Mouse (Mus musculus) midbrain, embryonic 15.5 days (tissue): ENCODE results near the gene Pde4b. TPM values are rescaled to one million over a fixed set of nuclear protein-coding genes. Genes with fewer than 3 reads are reported as not detected.

Source experiments
- ATAC-seq: fragments of 200-750 bp; cut with Nextera tagmentation; replicated peaks from 2 replicates; pipeline ENCODE4 v1.8.0; 2017; ENCODE audit warnings: moderate TSS enrichment
- H3K27ac ChIP-seq: fragments of 300-500 bp; sonication (generic); 2 replicates; pipeline ENCODE4 v1.5.1; 2015; ENCODE audit warnings: mild to moderate bottlenecking, inconsistent platforms
- H3K27me3 ChIP-seq: fragments of 300-500 bp; sonication (generic); replicated peaks from 2 replicates; pipeline ENCODE4 v1.6.1; 2015; ENCODE audit warnings: inconsistent platforms
- H3K36me3 ChIP-seq: fragments of 300-500 bp; sonication (generic); replicated peaks from 2 replicates; pipeline ENCODE4 v1.6.1; 2015; ENCODE audit warnings: inconsistent platforms
- H3K4me1 ChIP-seq: fragments of 300-500 bp; sonication (generic); 2 replicates; pipeline ENCODE4 v1.6.1; 2015; ENCODE audit warnings: inconsistent platforms
- H3K4me2 ChIP-seq: fragments of 300-500 bp; sonication (generic); 2 replicates; pipeline ENCODE4 v1.6.1; 2015; ENCODE audit warnings: inconsistent platforms, mild to moderate bottlenecking, moderate library complexity
- H3K4me3 ChIP-seq: fragments of 300-500 bp; sonication (generic); 2 replicates; pipeline ENCODE4 v1.5.1; 2015; ENCODE audit warnings: mild to moderate bottlenecking, inconsistent platforms
- H3K9ac ChIP-seq: fragments of 300-500 bp; sonication (generic); 2 replicates; pipeline ENCODE4 v1.6.1; 2015; ENCODE audit warnings: mild to moderate bottlenecking, inconsistent platforms
- H3K9me3 ChIP-seq: fragments of 300-500 bp; sonication (generic); 2 replicates; pipeline ENCODE4 v1.6.1; 2016; ENCODE audit warnings: inconsistent platforms
- WGBS: fragments of 180-500 bp; shearing (Covaris S2); methylation state at CpG from one replicate; pipeline ENCODE4 v1.1.7; 2015; ENCODE audit warnings: mixed read lengths; 5-methylcytosine and 5-hydroxymethylcytosine counted together
- polyA plus RNA-seq: library from polyadenylated mRNA; unstranded; fragments of >200 nt; fragmentation: Nextera tagmentation; extraction: Ambion mirVana; gene quantifications from 2 replicates; pipeline ENCODE4 v1.2.1, GENCODE M21; 2015

Pde4b gene
- polyA plus RNA-seq, 1 experiment from 2014 or later: 54.9 TPM

DNA sequence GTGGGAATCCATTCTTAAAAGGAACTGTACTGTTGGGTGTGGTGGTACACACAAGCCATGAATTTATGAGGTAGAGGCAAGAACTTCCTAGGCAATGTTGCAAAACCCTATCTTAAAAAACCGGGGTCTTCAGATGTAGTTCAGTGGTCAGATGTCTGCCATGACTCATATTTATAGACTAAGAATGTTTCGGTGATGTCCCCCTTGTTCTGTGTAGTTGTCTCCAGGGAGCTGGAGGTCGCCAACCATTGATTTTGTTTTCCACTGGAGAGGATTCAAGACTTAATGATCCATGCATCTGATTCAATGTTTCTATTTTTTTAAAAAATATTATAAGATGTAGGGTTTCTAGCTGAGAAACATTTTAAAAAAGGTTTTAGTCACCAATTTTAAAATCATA is 496.1 kb downstream of the Pde4b start:
- no peak for ATAC-seq
- Histone ChIP-seq H3K27ac (no peak overlapping the region), H3K27me3 (no peaks in the 10 kb centered on the region), H3K36me3 (no peaks in the 10 kb centered on the region), H3K9ac (no peak overlapping the region), H3K4me1 (peaks cover 12% of the 10 kb centered on the region), H3K9me3 (no peaks in the 10 kb centered on the region), H3K4me3 (no peak overlapping the region), H3K4me2 (no peak overlapping the region)
- 87% methylated on average over 3 of the region's 3 CpGs for WGBS

DNA sequence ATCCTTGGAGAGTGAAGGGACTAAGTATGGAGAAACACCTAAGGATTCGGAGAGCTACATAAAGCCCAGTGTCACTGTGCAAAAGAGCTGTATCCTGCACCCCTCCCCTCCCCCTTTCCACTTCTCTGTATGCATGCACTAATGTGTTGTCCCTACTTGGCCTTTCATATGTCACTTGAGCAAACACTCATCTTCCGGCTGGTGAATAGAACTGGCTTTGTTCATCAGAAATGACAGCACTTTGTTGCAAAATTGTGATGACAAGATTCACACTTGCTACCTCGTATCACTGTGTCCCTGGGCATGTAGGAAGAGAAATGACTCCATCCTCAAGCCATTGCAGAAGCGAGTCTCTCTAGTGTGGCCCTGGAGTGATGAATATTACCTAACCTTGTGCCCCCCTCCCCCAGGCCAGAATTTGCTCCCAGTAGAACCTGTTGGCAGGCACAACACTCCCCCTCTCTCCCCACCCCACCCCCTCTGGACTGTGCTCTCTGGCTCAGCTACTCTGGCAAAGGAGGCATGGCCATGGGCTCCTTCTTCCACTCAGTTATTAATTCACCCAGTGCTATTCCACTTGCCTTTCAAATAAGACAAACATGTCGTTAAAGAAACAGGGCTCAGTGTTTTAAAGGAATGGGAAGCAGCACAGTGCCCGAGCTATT is 497.4 kb downstream of the Pde4b start:
- no peaks in the 10 kb centered on the region for H3K36me3 ChIP-seq
- no peak overlapping the region for H3K4me2 ChIP-seq
- H3K9me3 ChIP-seq: no peaks in the 10 kb centered on the region
- H3K27ac ChIP-seq: no peak overlapping the region
- H3K9ac ChIP-seq: no peak overlapping the region
- H3K4me3 ChIP-seq: no peak overlapping the region
- no peaks in the 10 kb centered on the region for H3K27me3 ChIP-seq
- WGBS: 52% methylated on average over 6 of the region's 6 CpGs
- H3K4me1 ChIP-seq: peaks cover 25% of the 10 kb centered on the region
- ATAC-seq: no peak

DNA sequence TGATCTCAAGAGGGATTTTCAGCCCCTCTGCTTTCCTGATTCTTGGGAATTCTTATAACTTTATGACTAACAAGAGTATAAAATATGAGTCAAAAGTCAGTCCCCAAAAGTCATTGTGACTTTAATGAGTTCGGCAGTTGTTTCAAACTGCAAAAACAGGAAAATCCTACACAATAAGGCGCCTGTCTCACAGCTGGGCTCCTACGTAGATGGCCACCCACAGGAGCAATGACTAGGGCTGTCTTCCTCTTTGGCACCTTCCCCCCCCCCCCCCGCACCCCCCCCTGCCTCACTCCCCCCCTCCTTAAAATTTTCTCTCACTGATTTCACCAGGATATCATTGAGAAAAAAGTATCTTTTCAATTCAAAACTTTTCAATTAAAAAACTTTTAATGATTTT is 498.2 kb downstream of the Pde4b start:
- Histone ChIP-seq H3K9me3 (no peaks in the 10 kb centered on the region), H3K4me2 (no peak overlapping the region), H3K4me3 (no peak overlapping the region), H3K36me3 (no peaks in the 10 kb centered on the region), H3K27me3 (no peaks in the 10 kb centered on the region), H3K4me1 (peaks cover 29% of the 10 kb centered on the region), H3K9ac (no peak overlapping the region), H3K27ac (no peak overlapping the region)
- ATAC-seq: no peak
- WGBS: 58% methylated on average over 3 of the region's 4 CpGs

GRCm38 (mm10) chr4:102586787-102587186 is 499.4 kb downstream of the Pde4b start:
- no peaks in the 10 kb centered on the region for H3K9me3 ChIP-seq
- 92% methylated on average over 3 of the region's 3 CpGs for WGBS
- H3K27ac ChIP-seq: no peak overlapping the region
- no peak overlapping the region for H3K4me3 ChIP-seq
- ATAC-seq: no peak
- H3K4me2 ChIP-seq: no peak overlapping the region
- H3K36me3 ChIP-seq: no peaks in the 10 kb centered on the region
- H3K27me3 ChIP-seq: no peaks in the 10 kb centered on the region
- peaks cover 35% of the 10 kb centered on the region for H3K4me1 ChIP-seq
- H3K9ac ChIP-seq: no peak overlapping the region

DNA sequence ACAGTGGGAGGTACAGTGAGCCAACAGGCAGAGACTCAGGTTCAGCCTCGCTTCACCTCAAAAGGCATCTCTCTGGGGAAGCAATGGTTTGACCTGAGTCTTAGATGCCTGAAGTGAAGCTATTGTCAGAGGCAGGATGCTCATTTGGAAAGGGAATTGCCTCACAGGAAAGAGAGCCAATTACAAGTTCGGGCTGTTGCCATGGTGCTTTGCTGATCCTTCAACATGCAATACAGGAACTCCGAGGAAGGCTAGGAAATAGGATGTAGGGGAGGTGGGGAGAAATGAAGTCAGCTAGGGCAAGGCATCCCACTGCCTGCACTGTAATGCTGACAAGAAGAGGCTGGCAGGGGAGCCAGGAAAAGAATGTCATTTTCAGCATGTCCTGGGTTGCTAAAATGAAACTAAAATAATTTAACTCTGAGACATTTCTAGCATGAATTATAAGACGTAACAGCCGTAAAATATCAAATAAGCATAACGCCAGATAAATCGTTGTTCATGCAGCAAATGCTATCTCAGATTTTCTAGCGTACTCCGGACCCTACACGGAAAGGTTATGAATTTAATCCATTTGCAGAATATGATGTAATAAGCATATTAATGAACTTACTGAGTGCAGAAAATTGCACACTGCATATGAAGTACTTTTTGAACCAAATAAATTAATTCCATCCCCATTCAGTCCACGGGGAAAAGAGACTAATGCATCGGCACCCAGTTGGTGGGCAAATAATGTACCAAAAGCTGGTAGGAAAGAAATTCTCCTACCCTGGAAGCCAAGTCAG is 501.5 kb downstream of the Pde4b start:
- H3K9ac ChIP-seq: peak overlapping the region; percentile 45
- H3K36me3 ChIP-seq: no peaks in the 10 kb centered on the region
- H3K27ac ChIP-seq: peak overlapping the region; percentile 87
- peak overlapping the region; percentile 53 for H3K4me2 ChIP-seq
- no peaks in the 10 kb centered on the region for H3K9me3 ChIP-seq
- H3K4me3 ChIP-seq: peak overlapping the region; percentile 42
- peak; percentile 85 for ATAC-seq
- WGBS: 10% methylated on average over 12 of the region's 12 CpGs
- H3K27me3 ChIP-seq: no peaks in the 10 kb centered on the region
- H3K4me1 ChIP-seq: peaks cover 52% of the 10 kb centered on the region

DNA sequence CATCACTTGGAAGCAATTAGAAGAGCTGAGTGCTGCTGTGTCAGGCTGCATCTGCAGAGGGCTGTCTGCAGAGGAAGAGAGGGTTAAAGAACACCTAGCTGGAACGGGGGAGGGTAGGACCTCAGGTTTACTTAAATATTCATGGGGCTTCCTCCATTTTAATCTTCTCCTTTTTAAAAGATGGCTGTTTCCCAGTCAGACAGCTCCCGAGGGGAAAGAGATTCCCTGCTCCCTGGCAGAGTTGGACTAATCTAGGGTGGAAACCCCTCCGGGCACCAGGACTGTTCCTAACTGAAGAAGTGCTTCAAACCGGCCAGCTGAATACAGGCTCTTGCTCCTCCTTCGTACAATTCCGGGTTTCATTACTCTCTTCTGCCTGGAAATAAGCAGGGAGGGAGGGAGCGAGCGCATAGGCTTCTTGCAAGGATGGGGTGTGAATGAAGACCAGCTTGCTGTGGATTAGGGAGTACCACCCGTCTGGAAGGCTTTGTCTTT is 502.2 kb downstream of the Pde4b start:
- no peaks in the 10 kb centered on the region for H3K27me3 ChIP-seq
- H3K27ac ChIP-seq: peak overlapping the region; percentile 87
- H3K9ac ChIP-seq: peak overlapping the region; percentile 45
- H3K36me3 ChIP-seq: no peaks in the 10 kb centered on the region
- H3K4me1 ChIP-seq: peaks cover 57% of the 10 kb centered on the region
- H3K9me3 ChIP-seq: no peaks in the 10 kb centered on the region
- 2% methylated on average over 9 of the region's 9 CpGs for WGBS
- peak overlapping the region; percentile 53 for H3K4me2 ChIP-seq
- peak overlapping the region; percentile 42 for H3K4me3 ChIP-seq
- ATAC-seq: peak; percentile 83

GRCm38 (mm10) chr4:102591798-102592197 is 504.5 kb downstream of the Pde4b start:
- ATAC-seq: peak; percentile 46; the same call in 1 of the 2 replicates
- 16% methylated on average over 4 of the region's 4 CpGs for whole genome bisulfite sequencing
- peak overlapping the region; percentile 29 for H3K4me3 ChIP-seq
- no peaks in the 10 kb centered on the region for H3K9me3 ChIP-seq
- H3K9ac ChIP-seq: peak overlapping the region; percentile 34
- peaks cover 5% of the 10 kb centered on the region; the same call in 1 of the 2 replicates for H3K36me3 ChIP-seq
- peaks cover 56% of the 10 kb centered on the region for H3K4me1 ChIP-seq
- H3K4me2 ChIP-seq: peak overlapping the region; percentile 53
- no peaks in the 10 kb centered on the region for H3K27me3 ChIP-seq
- H3K27ac ChIP-seq: peak overlapping the region; percentile 74

GRCm38 (mm10) chr4:102592541-102592940 is 505.2 kb downstream of the Pde4b start:
- peaks cover 56% of the 10 kb centered on the region for H3K4me1 ChIP-seq
- WGBS: 49% methylated on average over 2 of the region's 2 CpGs
- peak overlapping the region; percentile 29 for H3K4me3 ChIP-seq
- ATAC-seq: no peak
- H3K9me3 ChIP-seq: no peaks in the 10 kb centered on the region
- peak overlapping the region; percentile 74 for H3K27ac ChIP-seq
- H3K4me2 ChIP-seq: peak overlapping the region; percentile 53
- no peaks in the 10 kb centered on the region for H3K27me3 ChIP-seq
- H3K36me3 ChIP-seq: peaks cover 5% of the 10 kb centered on the region; the same call in 1 of the 2 replicates
- H3K9ac ChIP-seq: peak overlapping the region; percentile 34; the same call in 1 of the 2 replicates

DNA sequence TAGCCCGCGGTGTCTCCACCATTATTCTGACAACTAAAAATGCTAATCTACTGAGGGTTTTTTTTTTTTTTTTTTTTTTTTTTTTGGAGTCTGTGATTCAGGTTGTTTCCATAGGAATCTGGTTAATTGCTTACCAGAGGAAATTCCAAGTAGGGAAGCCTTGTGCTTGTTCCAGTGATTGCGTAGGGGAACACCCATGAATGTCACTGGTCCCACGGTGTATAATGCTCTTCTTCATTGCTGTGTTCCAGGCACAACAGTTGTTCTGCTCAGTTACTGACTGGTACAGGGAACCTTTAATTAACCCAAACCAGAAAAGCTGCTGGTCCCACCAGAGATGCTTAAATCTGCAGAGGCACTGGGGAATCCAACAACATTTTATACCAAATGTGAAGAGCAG is 506.3 kb downstream of the Pde4b start:
- peaks cover 5% of the 10 kb centered on the region; the same call in 1 of the 2 replicates for H3K36me3 ChIP-seq
- no peak for ATAC-seq
- no peaks in the 10 kb centered on the region for H3K27me3 ChIP-seq
- H3K4me2 ChIP-seq: peak overlapping the region; percentile 53
- H3K9me3 ChIP-seq: no peaks in the 10 kb centered on the region
- H3K27ac ChIP-seq: no peak overlapping the region
- WGBS: 53% methylated on average over 4 of the region's 4 CpGs
- H3K4me1 ChIP-seq: peaks cover 45% of the 10 kb centered on the region
- no peak overlapping the region for H3K9ac ChIP-seq
- H3K4me3 ChIP-seq: no peak overlapping the region

GRCm38 (mm10) chr4:102594506-102594905 is 507.2 kb downstream of the Pde4b start:
- H3K27ac ChIP-seq: no peak overlapping the region
- peaks cover 37% of the 10 kb centered on the region for H3K4me1 ChIP-seq
- no peaks in the 10 kb centered on the region for H3K9me3 ChIP-seq
- no peak for ATAC-seq
- H3K27me3 ChIP-seq: no peaks in the 10 kb centered on the region
- no peak overlapping the region for H3K9ac ChIP-seq
- H3K4me3 ChIP-seq: no peak overlapping the region
- no peak overlapping the region for H3K4me2 ChIP-seq
- H3K36me3 ChIP-seq: peaks cover 5% of the 10 kb centered on the region; the same call in 1 of the 2 replicates
- WGBS: 82% methylated on average over 3 of the region's 3 CpGs

DNA sequence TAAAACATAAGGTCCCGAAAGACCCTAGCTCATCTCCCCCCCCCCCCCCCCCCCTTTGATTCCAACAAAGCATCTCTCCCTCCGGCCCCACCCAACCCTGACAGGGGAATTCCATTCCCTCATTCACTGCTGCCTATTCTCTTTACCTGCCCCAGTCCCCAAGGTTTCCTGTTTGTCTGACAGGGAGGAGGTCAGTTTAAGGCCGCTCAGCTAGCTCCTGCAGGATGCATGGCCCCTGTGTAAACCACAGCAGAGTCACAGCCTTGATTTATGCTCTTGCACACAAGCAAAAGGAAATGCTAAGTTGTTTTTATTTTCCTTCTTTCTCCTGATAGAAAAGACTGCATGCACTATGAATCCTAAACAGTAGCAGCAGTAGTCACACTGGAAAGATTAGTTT is 516.6 kb downstream of the Pde4b start:
- Histone ChIP-seq H3K9me3 (no peaks in the 10 kb centered on the region), H3K27ac (no peak overlapping the region), H3K4me3 (no peak overlapping the region), H3K9ac (no peak overlapping the region), H3K4me2 (no peak overlapping the region), H3K4me1 (no peaks in the 10 kb centered on the region), H3K36me3 (peaks cover 17% of the 10 kb centered on the region), H3K27me3 (no peaks in the 10 kb centered on the region)
- ATAC-seq: no peak
- WGBS: 63% methylated on average over 3 of the region's 3 CpGs

DNA sequence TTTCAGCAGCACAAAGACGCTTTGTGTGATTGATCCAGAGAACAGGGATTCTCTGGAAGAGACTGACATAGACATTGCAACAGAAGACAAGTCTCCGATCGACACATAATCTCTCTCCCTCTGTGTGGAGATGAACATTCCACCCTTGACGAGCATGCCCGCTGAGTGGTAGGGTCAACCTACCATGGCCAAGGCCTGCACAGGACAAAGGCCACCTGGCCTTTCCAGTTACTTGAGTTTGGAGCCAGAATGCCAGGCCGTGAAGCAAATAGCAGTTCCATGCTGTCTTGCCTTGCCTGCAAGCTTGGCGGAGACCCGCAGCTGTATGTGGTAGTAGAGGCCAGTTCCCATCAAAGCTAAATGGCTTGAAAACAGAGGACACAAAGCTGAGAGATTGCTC is 517.9 kb downstream of the Pde4b start:
- H3K9ac ChIP-seq: no peak overlapping the region
- H3K27ac ChIP-seq: no peak overlapping the region
- H3K36me3 ChIP-seq: peaks cover 17% of the 10 kb centered on the region
- no peaks in the 10 kb centered on the region for H3K4me1 ChIP-seq
- 95% methylated on average over 8 of the region's 8 CpGs for WGBS
- H3K9me3 ChIP-seq: no peaks in the 10 kb centered on the region
- H3K4me3 ChIP-seq: no peak overlapping the region
- no peak overlapping the region for H3K4me2 ChIP-seq
- no peak for ATAC-seq
- H3K27me3 ChIP-seq: no peaks in the 10 kb centered on the region
